In the genomic region with DNA sequence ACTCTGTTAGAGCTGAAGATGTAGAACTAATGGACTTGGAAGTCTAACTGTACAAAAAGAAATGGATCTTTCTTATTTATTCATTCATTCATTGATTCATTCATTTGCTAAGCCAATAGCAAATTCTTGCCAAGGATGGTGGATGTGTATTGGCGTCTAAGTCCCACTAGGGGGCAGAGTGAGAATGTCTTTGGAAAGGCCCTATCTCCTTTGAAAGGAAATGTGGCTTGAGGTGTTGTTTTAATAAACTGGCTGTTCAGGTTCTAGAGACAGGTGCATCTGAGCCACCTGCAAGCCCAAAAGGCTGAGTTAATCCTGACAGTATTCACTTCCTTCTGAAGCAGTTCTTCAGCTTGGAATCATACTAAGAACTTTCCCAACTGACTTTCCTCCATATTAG, we compare ENCODE assay signal across 9 mouse cellular contexts. TPM values are rescaled to one million over a fixed set of nuclear protein-coding genes. Genes with fewer than 3 reads are reported as not detected.
A peak's percentile ranks its signal among the peaks of the same experiment; 100 is the strongest.
DNase-seq lines count a peak whose midpoint lies in the region; ATAC-seq lines count a peak whose summit lies in the region.
"Had no signal": no experiment of that assay in that cellular context is flagged by ENCODE, and none has a peak within 500 bp of the region (broad histone marks: within the 10 kb centered on the region; RNA-seq: fewer than 3 reads in every experiment).

No protein-coding gene starts in this region.

- 0% methylated on average over 1 of the region's 1 CpGs for WGBS in midbrain, embryonic 14.5 days
- 0% methylated on average over 1 of the region's 1 CpGs for WGBS in midbrain, embryonic 15.5 days

- no peak overlapping the region for H3K4me3 ChIP-seq in midbrain, embryonic 14.5 days (replicated peaks; ENCODE audit: low read depth, low read length)
- no peak overlapping the region for H3K4me3 ChIP-seq in midbrain, embryonic 15.5 days
- H3K4me3 ChIP-seq: neural tube, embryonic 13.5 days had no signal

- H3K9ac ChIP-seq in midbrain, embryonic 14.5 days (replicated peaks; ENCODE audit: low read length), result no peak overlapping the region
- H3K9ac ChIP-seq in midbrain, embryonic 15.5 days, result no peak overlapping the region
- H3K9ac ChIP-seq: neural tube, embryonic 13.5 days had no signal

- DNase-seq in gastrocnemius, adult 18-20 months (ENCODE audit: low spot score), result peak; percentile 57
- no peak for DNase-seq in gastrocnemius, adult 8-10 months (ENCODE audit: low spot score in 2 of 2)
- peak; percentile 91 for DNase-seq in midbrain, embryonic 14.5 days
- DNase-seq in adrenal gland, postnatal 14 days, result peak; percentile 59
- peak; percentile 70 for DNase-seq in forelimb bud, embryonic 11.5 days (ENCODE audit: low read depth, low spot score)
- peak; percentile 69 for DNase-seq in lung, postnatal 10 days
- no peak for DNase-seq in ovary, postnatal 36 days (ENCODE audit: low spot score)

- no peak for ATAC-seq in midbrain, embryonic 14.5 days (ENCODE audit: low FRiP score, low TSS enrichment)
- no peak for ATAC-seq in midbrain, embryonic 15.5 days (replicated peaks)

- H3K4me1 ChIP-seq in midbrain, embryonic 14.5 days (ENCODE audit: control insufficient read depth, insufficient read depth, low read length), result 0 out of 2 replicates have a peak, but pooled peaks cover 4% of the 10 kb centered on the region
- no peaks in the 10 kb centered on the region; the same call in 1 of the 2 replicates for H3K4me1 ChIP-seq in midbrain, embryonic 15.5 days

- no peaks in the 10 kb centered on the region for H3K9me3 ChIP-seq in midbrain, embryonic 14.5 days (ENCODE audit: control insufficient read depth, low read length)
- H3K9me3 ChIP-seq in midbrain, embryonic 15.5 days, result no peaks in the 10 kb centered on the region
- H3K9me3 ChIP-seq: neural tube, embryonic 13.5 days had no signal

- H3K36me3 ChIP-seq in midbrain, embryonic 14.5 days (ENCODE audit: control insufficient read depth, insufficient read depth, low read length), result 0 out of 2 replicates have a peak, but pooled peaks cover under 1% of the 10 kb centered on the region
- H3K36me3 ChIP-seq in midbrain, embryonic 15.5 days (replicated peaks), result peaks cover 3% of the 10 kb centered on the region; the same call in 1 of the 2 replicates
- H3K36me3 ChIP-seq: neural tube, embryonic 13.5 days had no signal

- H3K27me3 ChIP-seq in midbrain, embryonic 14.5 days (ENCODE audit: control insufficient read depth, insufficient read depth, low read length), result no peaks in the 10 kb centered on the region
- H3K27me3 ChIP-seq in midbrain, embryonic 15.5 days (replicated peaks), result no peaks in the 10 kb centered on the region
- H3K27me3 ChIP-seq: neural tube, embryonic 13.5 days had no signal

- no peak overlapping the region for H3K27ac ChIP-seq in midbrain, embryonic 14.5 days (replicated peaks; ENCODE audit: low read depth, low read length)
- H3K27ac ChIP-seq in midbrain, embryonic 15.5 days, result no peak overlapping the region
- H3K27ac ChIP-seq: neural tube, embryonic 13.5 days had no signal

- H3K4me2 ChIP-seq in midbrain, embryonic 14.5 days (ENCODE audit: low read length), result no peak overlapping the region
- no peak overlapping the region for H3K4me2 ChIP-seq in midbrain, embryonic 15.5 days
- H3K4me2 ChIP-seq: neural tube, embryonic 13.5 days had no signal

RNA-seq across cellular contexts. Expression of a gene that starts 5.5 kb away (rescaled TPM):
- total RNA-seq in gastrocnemius, adult 18-20 months (2021), result under 1 TPM; 0.11 to 0.14 TPM
- under 1 TPM in 1 of 4 experiments, not detected in 3; 0.12 TPM for total RNA-seq in gastrocnemius, adult 8-10 months (2022)
- 6.8 and 7.8 TPM in 2 replicates for polyA plus RNA-seq in midbrain, embryonic 14.5 days (2014; fragmentation: Nextera tagmentation; extraction: Ambion mirVana)
- 6.5 and 6.8 TPM in 2 replicates for polyA plus RNA-seq in midbrain, embryonic 15.5 days (2015; fragmentation: Nextera tagmentation; extraction: Ambion mirVana)
- 1.4 and 1.8 TPM in 2 replicates for total RNA-seq in adrenal gland, postnatal 14 days (2021)

RNA-seq across cellular contexts. Expression of a gene that starts 52.6 kb away (rescaled TPM):
- 10 to 100 TPM; 18.1 to 19.3 TPM for total RNA-seq in gastrocnemius, adult 18-20 months (2021)
- total RNA-seq in gastrocnemius, adult 8-10 months (2022), result 10 to 100 TPM; 22.7 to 24.6 (median 24.0) TPM
- polyA plus RNA-seq in midbrain, embryonic 14.5 days (2014; fragmentation: Nextera tagmentation; extraction: Ambion mirVana), result 30.3 and 38.3 TPM in 2 replicates
- 29.9 and 30.6 TPM in 2 replicates for polyA plus RNA-seq in midbrain, embryonic 15.5 days (2015; fragmentation: Nextera tagmentation; extraction: Ambion mirVana)
- 6.7 and 11.4 TPM in 2 replicates for total RNA-seq in adrenal gland, postnatal 14 days (2021)

Comparison
In these comparisons a context has a peak if more than half of its experiments do, and no peak if none do; other contexts are left out.
1. DNase-seq: peak in gastrocnemius, adult 18-20 months (single experiment), midbrain, embryonic 14.5 days (single experiment), adrenal gland, postnatal 14 days (single experiment), forelimb bud, embryonic 11.5 days (single experiment) and lung, postnatal 10 days (single experiment); none in gastrocnemius, adult 8-10 months (0 of 2) and ovary, postnatal 36 days (single experiment).